Mouse (Mus musculus): ENCODE data around the gene Zfp784. TPM values are rescaled to one million over a fixed set of nuclear protein-coding genes. Genes with fewer than 3 reads are reported as not detected.
"Not testable (repeated sequence)": the region's sequence is repeated elsewhere in the genome, so short reads cannot be mapped to it uniquely, and the experiment has no call there.

The Zfp784 gene
- polyA plus RNA-seq, 1 experiment from 2014 or later, result 6.3 TPM

DNA sequence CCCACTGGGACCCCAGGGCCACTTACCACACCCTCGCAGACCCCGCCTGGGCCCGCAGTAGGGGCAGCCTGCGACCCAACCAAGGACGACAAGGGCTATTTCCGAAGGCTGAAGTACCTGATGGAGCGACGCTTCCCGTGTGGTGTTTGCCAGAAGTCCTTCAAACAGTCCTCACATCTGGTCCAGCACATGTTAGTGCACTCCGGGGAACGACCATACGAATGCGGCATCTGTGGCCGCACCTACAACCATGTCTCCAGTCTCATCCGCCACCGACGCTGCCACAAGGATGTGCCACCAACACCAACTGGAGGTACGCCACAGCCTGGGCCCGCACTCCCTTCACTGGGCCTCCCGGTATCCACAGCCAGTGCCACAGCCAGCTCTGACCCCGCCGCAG is 8.7 kb downstream of the Zfp784 start:
- in situ Hi-C loops (cut with MboI; ENCODE audit: low pct_unique_long_range_greater_than_20kb), result no loop called here

DNA sequence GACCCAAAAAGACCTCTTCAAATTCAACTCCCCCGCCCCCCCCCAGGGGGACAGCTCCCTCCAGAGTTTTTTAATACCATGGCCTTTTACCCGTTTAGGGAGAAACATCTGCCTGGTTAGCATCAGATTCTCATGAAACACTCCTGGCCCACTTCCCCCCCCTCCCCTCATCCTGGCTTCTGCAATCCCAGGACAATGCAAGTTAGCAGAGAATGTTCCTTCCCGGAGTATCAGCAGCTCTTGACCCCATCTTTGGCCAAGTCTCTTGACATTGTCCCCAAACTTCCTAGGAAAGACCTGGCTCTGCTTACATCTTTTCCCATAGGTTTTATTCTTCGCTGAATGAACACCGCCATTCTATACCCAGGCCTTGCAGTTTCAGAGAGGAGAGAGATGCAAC is 17.0 kb downstream of the Zfp784 start:
- in situ Hi-C loops (cut with MboI; ENCODE audit: low pct_unique_long_range_greater_than_20kb), result no loop called here
- POLR2A ChIA-PET, result interaction anchor here (1.3 to 1.7 kb wide), 3 partner anchors 13 to 24 kb away, joined by 3 to 15 read pairs (median 3); partner anchors contain the start of genes 4632433K11Rik and Zfp784
- no peak for TF ChIP-seq CTCF (IDR thresholded peaks at IDR 0.05)
- DNase-seq (ENCODE audit: low read depth, low spot score) (no peak), ATAC-seq (no peak)
- H3K27me3 ChIP-seq, result no peaks in the 10 kb centered on the region
- CTCF ChIA-PET, result no interaction called here

More for the DNA sequence above, 8.7 kb downstream of the Zfp784 start:
- ChIA-PET CTCF (no interaction called here), POLR2A (no interaction called here)
- TF ChIP-seq CTCF (IDR thresholded peaks at IDR 0.05), result no peak
- ATAC-seq, result no peak
- H3K27me3 ChIP-seq, result no peaks in the 10 kb centered on the region
- DNase-seq (ENCODE audit: low read depth, low spot score), result no peak

- H3K27me3 ChIP-seq, result no peaks in the 10 kb centered on the region
- in situ Hi-C loops (cut with MboI; ENCODE audit: low pct_unique_long_range_greater_than_20kb), result no loop called here
- ATAC-seq (peak; percentile 15), DNase-seq (ENCODE audit: low read depth, low spot score) (no peak)
- ChIA-PET CTCF (no interaction called here), POLR2A (interaction anchor here (1.3 to 2.0 kb wide), 4 partner anchors 14 to 42 kb away, joined by 3 to 15 read pairs (median 4); partner anchors contain the start of genes 4632433K11Rik, U2af2 and Zfp784)
- no peak for TF ChIP-seq CTCF (IDR thresholded peaks at IDR 0.05)
These were observed 17.6 kb downstream of the Zfp784 start for GRCm38 (mm10) chr7:5020685-5021084.

DNA sequence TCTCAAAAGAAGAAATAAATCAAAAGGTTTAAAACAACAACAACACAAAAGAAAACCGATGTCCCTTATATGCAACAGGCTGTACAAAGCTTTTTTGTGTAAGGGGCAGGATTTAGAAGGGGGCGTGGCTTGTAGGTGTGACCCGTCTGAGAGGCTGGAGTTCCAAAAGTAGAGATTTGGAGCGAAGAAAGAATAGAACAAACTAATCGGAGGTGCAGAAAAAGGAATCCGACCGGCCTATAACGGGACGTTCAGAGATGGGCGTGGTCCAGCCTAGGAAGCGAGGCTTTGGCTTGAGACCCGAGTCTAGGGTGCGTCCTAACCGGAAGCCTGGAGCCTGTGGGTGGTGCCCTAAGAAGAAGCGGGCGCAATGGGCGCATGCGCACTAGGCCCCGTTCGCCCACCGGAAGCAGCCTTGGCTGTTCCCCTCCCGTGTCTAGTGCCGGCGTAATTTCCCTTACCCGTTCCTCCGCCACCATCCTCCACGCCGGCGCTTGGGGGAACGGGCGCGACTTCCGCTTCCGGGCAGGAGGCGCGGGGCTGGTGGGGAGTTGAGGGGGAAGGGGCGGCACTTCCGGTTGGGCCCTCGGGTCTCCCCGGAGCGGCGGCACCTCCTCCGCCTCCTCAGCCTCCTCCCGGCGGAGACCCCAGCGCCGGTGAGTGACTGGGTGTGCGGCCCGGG is 18.1 kb downstream of the Zfp784 start, which contains the start of the genes Zfp865 and Ccdc106:
Gene Zfp865 (plus strand): TSS at position 377 of the 682 bp plus-strand sequence.
Gene Ccdc106 (plus strand): TSS at position 554 of the 682 bp plus-strand sequence.
- no peak for TF ChIP-seq CTCF (IDR thresholded peaks at IDR 0.05)
- in situ Hi-C loops (cut with MboI; ENCODE audit: low pct_unique_long_range_greater_than_20kb), result loop anchor here (5.0 kb wide), 1 partner anchor 42 kb away; the partner anchor contains the start of gene U2af2
- CTCF ChIA-PET, result no interaction called here
- POLR2A ChIA-PET, result interaction anchor here (1.3 to 2.0 kb wide), 3 partner anchors 14 to 42 kb away, joined by 3 to 15 read pairs (median 4); partner anchors contain the start of genes 4632433K11Rik, U2af2 and Zfp784
- H3K27me3 ChIP-seq, result no peaks in the 10 kb centered on the region
- DNase-seq (ENCODE audit: low read depth, low spot score) (peak; percentile 95), ATAC-seq (peak; percentile 87)

GRCm38 (mm10) chr7:5019576-5019975 is 18.7 kb downstream of the Zfp784 start:
- POLR2A ChIA-PET, result interaction anchor here (1.7 to 2.0 kb wide), 2 partner anchors 18 to 43 kb away, joined by 4 to 15 read pairs; partner anchors contain the start of genes U2af2 and Zfp784
- not testable (repeated sequence) for ATAC-seq; DNase-seq (ENCODE audit: low read depth, low spot score); H3K27me3 ChIP-seq
- CTCF ChIA-PET, result interaction anchor here (2.3 kb wide), 1 partner anchor 41 kb away, joined by 8 read pairs; no protein-coding TSS in a partner anchor
- in situ Hi-C loops (cut with MboI; ENCODE audit: low pct_unique_long_range_greater_than_20kb), result loop anchor here (5.0 kb wide), 1 partner anchor 43 kb away; the partner anchor contains the start of gene U2af2

- ChIA-PET CTCF (interaction anchor here (1.2 to 2.3 kb wide), 2 partner anchors 21 to 42 kb away, joined by 3 to 8 read pairs; no protein-coding TSS in a partner anchor), POLR2A (no interaction called here)
- in situ Hi-C loops (cut with MboI; ENCODE audit: low pct_unique_long_range_greater_than_20kb), result loop anchor here (5.0 kb wide), 1 partner anchor 44 kb away; the partner anchor contains the start of gene U2af2
- no peak for TF ChIP-seq CTCF (IDR thresholded peaks at IDR 0.05)
- DNase-seq (ENCODE audit: low read depth, low spot score) (no peak), ATAC-seq (no peak)
- no peaks in the 10 kb centered on the region for H3K27me3 ChIP-seq
These were observed 20.3 kb downstream of the Zfp784 start for GRCm38 (mm10) chr7:5017931-5018330.

- CTCF ChIA-PET, result interaction anchor here (1.2 to 2.3 kb wide), 2 partner anchors 43 to 53 kb away, joined by 3 to 8 read pairs; partner anchors contain the start of gene Sbk2
- ATAC-seq, result no peak
These were observed 20.9 kb downstream of the Zfp784 start for GRCm38 (mm10) chr7:5017352-5017751.

DNA sequence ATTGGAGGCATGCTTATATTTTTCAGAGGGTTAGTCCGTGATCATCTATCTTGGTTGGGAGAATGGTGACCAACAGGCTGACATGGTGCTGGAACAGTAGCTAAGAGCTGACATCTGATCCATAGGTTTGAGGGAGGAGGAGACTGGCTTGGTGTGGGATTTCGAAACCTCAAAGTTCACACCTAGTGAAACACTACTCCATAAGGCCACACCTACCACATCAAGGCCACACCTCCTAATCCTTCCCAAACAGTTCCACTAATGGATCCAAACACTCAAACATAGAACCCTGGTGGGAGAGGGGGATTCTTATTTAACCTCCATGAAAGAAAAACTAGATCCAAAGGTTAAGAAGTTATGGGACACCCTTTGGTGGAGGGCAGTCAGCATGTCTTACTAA is 21.3 kb downstream of the Zfp784 start:
- ATAC-seq (no peak), DNase-seq (ENCODE audit: low read depth, low spot score) (no peak)
- ChIA-PET POLR2A (interaction anchor here (1.8 kb wide), 1 partner anchor 44 kb away, joined by 12 read pairs; no protein-coding TSS in a partner anchor), CTCF (interaction anchor here (1.2 kb wide), 2 partner anchors 21 to 53 kb away, joined by 3 read pairs; partner anchors contain the start of gene Sbk2)
- in situ Hi-C loops (cut with MboI; ENCODE audit: low pct_unique_long_range_greater_than_20kb), result loop anchor here (5.0 kb wide), 1 partner anchor 45 kb away; the partner anchor contains the start of gene U2af2
- H3K27me3 ChIP-seq, result no peaks in the 10 kb centered on the region
- TF ChIP-seq CTCF (IDR thresholded peaks at IDR 0.05), result no peak

More at GRCm38 (mm10) chr7:5017352-5017751, 20.9 kb downstream of the Zfp784 start:
- DNase-seq (ENCODE audit: low read depth, low spot score), result no peak
- H3K27me3 ChIP-seq, result no peaks in the 10 kb centered on the region
- POLR2A ChIA-PET, result no interaction called here
- in situ Hi-C loops (cut with MboI; ENCODE audit: low pct_unique_long_range_greater_than_20kb), result loop anchor here (5.0 kb wide), 1 partner anchor 45 kb away; the partner anchor contains the start of gene U2af2
- TF ChIP-seq CTCF (IDR thresholded peaks at IDR 0.05), result no peak

DNA sequence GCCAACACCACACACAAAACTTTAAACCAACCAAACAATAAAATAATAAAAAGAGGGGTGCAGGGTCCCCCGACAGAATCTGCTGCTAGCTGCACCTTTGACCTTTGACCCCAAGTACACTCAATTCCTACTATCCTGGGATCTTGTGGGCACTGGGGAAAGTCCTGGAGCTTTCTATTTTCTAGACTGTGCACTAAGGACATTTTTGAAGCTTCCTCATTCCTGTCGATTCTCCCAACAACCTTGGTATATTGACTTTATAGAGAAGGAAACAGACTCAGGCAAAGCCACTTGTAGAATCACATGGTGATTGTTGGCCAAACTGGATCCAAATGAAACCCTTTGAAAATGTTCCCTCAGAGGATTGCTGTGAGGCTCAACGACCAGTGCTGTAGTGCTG is 22.2 kb downstream of the Zfp784 start:
- in situ Hi-C loops (cut with MboI; ENCODE audit: low pct_unique_long_range_greater_than_20kb), result loop anchor here (5.0 kb wide), 1 partner anchor 46 kb away; the partner anchor contains the start of gene U2af2
- no peak for TF ChIP-seq CTCF (IDR thresholded peaks at IDR 0.05)
- CTCF ChIA-PET, result interaction anchor here (1.2 kb wide), 2 partner anchors 22 to 52 kb away, joined by 3 read pairs; partner anchors contain the start of gene Sbk2
- no peak for DNase-seq (ENCODE audit: low read depth, low spot score)
- no peak for ATAC-seq
- no peaks in the 10 kb centered on the region for H3K27me3 ChIP-seq
- POLR2A ChIA-PET, result interaction anchor here (1.1 to 1.8 kb wide), 3 partner anchors 22 to 45 kb away, joined by 5 to 12 read pairs (median 7); partner anchors contain the start of genes Zfp580 and Zfp784
